Mouse (Mus musculus) c-Kit-positive CD71-positive TER-119-negative erythroid progenitor cells, embryonic 14.5 days (primary cell): ENCODE measurements around the gene Kcnh1.

ENCODE experiments used
- DNase-seq: peaks from one replicate; pipeline ENCODE4 v3.0.0-alpha.2; 2013; ENCODE audit warnings: low read depth

Kcnh1 gene

DNA sequence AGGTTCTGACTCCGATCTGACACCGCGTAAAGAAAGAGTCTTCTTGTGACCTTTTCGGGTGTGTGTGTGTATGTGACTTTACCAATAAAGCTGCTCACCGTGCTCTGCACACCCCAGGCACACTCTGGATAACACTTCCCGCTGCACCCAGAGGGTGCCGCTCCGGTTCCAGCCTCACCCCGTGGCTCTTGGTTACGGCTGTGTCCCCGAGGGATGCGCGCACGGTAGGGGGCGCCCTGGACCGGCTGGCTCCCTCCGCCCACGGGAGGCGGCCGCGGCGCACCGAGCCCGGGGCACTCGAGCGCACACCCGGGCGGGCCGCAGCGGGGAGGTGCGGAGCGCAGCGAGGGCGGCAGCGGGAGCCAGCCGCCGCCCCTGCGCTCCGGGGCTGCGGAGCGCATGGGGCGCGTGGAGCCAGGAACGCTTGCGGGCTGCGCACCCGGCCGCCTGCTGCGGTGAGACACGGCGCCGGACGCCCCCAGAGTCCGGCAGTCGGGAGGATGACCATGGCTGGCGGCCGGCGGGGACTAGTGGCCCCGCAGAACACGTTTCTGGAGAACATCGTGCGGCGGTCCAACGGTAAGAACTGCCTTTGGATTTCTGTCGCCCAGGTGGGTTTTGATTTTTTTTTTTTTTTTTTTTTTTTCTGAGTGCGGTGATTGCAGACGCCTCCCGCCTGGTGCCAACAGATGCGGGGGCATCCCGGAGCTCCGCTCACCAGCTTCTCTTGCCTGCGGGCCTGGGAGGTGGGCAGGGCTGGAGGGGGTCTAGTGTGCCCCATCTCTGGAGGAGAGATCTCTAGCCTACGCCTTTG is at the start of gene Kcnh1:
Gene Kcnh1 (plus strand): TSS at position 267 of the 814 bp plus-strand sequence.
- DNase-seq = peak; percentile 15

DNA sequence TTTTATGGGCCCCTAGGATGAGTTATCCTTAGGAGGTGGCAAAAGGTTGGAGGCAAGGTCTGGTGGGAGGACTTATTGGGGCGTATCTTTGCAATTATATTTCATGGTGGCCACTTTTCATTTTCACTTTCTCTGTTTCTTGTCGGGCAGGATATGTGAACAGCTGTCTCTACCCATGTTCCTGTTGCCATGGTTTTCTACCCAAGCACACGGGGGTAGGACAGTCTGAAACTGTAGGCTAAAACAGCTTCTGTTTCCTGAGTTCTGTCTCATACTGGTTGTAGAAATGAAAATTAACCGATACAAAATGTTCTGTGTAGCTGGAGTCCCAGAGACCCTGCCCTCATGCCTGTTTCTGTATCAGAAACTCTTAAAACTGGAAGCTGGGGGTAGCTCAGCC is 39.4 kb upstream of the Kcnh1 start:
- no peak for DNase-seq

DNA sequence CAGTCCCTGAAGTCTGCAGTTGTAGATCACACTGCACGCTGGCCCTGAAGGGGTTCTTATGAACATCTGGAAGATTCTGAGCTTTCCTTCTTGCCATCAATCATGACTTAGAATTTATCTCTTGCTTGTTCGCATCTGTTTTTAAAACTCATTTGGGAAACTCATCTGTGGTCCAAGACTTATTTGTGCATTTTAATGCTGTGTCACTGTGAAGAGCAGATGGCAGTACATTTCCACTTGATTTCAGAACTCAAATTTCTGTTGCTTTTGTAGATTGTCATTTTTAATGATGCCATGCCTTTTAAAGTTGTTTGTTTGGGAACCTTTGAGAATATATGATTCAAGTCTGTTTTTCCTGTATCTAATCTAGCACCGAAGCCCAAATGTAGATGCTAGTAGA is 19.1 kb upstream of the Kcnh1 start:
- no peak for DNase-seq

DNA sequence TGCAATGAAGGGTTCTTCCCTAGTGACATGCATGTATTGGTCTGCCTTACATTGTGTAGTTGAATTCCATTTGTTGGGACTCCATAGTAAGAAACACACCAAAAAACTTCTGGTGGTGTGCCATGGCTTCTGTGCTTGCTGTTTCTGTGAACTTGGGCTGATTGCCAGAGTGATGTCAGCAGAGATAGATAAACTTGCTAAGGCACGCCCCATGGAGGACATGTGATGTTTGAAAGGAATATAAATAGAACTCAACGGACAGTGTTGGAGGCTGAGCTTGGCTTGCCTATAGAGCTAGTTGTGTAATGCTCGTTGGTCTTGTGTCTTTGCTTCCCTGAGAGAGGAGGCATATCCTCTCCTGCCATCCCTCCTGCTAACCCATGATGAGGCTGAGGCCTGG is 10.7 kb upstream of the Kcnh1 start:
- no peak for DNase-seq

DNA sequence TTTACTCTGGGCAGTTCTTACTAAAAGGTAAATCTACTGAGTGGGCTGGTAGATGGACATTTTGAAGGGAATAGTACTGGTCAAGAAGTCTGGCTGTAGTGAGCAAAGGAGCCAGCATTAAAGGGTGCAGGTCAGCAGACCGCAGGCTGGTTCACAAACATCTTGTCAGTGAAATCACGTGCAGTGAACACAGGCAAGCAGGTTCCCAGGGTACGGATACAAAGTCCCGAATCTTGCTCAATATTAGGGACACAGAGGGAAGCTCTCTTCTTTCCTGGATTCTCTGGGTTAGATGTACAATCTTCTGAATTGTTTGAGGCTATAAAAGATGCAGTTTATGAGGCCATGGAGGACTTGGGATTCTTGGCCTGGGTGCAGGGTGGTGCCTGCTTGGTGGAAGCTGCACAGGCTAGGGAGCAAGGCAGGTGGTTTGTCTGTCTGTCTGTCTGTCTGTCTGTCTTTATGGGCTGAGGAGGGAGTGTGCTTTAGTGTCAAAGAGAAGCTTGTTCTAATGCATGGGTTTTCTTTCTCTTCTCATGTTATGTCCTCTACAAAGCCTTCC is 8.8 kb upstream of the Kcnh1 start:
- no peak for DNase-seq

DNA sequence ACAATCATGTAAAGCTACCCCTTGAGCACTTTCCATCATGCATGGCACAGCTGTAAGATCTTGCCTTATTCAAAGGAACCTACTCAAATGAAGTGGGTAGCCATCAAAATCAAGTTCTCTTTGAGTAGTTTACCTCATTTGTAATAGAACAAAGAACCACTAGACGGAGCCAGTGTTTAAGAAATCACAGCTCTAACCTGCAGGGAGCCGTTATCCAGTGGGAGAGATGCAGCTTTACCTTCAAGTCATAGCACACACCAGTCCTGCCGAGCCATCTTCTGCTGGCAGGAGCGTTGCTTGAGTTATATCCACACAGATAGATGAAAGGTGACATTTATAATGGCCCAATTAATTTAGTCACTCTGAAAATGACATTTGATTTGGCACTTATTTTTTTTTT is 1.5 kb upstream of the Kcnh1 start:
- no peak for DNase-seq

DNA sequence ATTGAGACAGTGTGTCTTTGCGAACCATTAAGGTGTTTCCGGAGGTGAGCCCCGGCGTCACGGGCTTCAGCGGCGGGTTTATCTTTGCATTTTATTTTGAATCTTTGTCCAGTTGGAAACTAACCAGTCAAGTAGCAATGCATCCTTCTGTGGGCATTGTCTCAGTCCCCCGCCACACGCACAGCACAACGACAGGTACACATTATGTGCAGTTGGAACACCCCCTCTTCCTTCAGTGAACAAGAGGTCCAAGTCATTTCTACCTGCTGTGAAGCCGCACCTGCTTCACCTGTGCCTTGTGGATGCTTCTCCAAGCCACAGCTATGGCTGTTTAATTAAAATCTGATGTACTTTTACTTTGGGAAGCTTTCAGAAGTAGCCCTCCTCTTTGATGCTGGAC is 803 bp upstream of the Kcnh1 start:
- DNase-seq = no peak

DNA sequence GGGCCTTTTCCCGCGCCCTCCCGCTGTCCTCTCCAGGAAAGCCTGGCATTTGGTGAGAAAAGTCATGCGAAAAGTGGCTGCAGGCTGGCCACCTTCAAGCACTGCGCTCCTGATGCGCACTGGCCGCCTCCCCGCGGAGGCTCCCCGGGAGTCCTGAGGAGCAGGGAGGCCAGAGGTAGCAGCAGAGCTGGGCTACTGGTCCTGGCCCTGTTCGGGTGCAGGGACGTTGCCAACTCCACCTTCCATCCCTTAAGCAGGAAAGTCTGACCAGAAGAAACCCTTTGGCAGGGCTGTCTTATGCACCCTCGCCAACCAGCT is 707 bp downstream of the Kcnh1 start:
- DNase-seq = no peak

DNA sequence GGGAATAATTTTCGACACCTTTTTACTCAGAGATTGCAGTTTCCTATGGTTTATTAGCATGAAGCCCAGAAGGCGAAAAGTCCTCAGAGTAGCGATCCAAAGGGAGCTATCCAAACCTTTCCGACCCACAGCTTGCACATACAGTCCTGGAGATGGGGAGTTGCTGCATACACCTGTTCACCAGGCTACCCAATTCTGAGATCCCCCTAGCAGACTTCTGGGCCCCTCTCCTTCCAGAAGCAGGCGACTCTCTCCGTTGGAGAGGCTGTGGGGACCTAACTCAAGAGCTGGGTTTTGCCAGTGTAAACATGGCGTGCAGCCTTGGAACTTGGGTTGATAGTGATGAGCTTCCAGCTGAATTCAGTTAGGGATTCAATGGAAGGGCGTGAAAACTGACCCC is 1.3 kb downstream of the Kcnh1 start:
- DNase-seq = no peak

DNA sequence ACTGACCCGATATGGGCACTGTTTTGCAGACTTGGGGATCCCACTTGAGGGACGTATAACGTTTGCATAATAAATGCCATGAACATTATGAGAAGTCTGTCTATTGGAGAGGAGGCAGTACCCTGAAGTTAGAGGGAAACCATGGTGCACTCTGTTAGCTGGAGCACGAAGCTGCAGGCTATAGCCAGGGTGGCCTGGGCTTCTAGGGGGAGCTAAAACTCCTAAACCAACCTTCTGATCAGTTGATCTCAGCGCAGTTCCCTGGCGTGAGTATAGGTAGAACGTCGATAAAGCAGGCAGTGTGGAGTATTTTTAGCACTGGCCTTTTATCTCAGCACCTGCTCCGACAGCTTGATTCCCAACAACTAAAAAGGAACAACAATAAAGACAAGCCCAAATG is 2.1 kb downstream of the Kcnh1 start:
- DNase-seq = no peak

DNA sequence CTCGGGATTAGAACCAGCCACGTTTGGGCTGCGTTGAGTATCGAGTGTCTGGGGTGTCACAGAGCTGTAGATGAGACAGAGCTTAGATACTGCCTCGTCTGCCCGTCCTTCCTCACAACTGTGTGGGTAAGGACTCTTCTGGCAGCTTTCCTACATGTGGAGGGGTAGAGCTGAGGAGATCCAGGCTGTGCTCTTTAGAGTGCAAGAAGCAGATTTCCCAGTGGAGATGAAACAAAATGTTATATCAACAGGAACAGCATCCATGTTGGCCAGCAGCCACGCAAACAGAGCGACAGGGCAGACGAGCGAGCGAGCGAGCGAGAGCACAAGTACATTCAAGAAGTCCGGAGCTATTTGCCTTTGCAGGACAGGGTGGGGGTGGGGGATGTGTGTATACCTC is 3.1 kb downstream of the Kcnh1 start:
- DNase-seq = no peak

DNA sequence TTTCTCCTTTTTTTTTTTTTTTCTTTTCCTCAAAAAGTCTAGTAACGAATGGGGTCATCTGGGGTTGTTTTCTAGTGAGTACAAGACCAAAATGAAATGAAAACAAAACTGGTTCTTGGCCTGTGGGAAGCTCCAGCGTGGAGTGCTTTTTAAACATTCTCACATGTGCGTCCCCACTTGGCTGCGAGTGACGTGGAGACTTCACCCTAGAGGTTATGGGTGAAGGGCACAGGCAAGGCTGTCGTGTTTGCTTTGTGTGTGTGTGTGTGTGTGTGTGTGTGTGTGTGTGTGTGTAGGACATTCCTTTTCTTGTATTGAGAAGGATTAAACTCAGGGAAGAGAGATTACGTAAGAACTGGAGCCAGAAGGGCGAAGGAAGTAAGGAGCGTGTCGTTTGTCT is 6.9 kb downstream of the Kcnh1 start:
- DNase-seq = no peak

DNA sequence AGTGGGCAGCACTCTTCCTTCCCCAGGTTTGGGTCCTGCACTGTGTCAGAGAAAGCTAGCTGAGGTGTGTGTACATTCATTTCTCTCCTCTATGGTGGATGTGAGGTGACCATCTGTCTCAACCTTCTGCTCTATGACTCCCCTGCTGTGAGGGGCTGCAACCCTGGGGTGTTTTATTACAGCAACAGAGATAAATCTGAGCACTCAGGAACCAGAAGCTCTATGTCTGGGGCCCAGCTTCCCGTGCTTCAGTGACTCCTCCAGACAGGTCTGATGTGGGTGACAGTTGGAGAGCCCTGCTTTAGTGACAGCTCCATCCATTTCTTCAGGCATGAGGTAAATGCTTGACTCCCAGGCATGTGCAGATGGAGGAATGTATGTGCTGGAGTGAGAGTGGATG is 12.4 kb downstream of the Kcnh1 start:
- no peak for DNase-seq

DNA sequence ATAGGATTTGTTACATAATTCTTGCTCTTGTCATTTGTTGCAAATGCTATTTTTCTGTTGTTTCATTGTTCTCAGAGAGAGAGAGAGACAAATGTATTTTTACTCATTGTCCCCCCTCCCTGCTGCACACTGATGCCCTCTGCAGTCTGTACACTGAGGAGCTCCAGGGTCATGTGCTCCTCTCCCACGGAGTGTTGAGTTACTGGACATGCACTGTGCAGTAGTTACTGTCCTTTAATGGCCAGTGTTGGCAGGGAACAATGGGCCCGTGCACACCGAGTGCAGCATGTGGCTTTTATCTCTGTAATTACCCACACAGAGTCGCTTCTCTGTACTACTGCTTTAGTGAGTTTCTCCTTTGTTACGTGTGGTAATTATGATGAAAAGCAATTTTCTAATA is 17.4 kb downstream of the Kcnh1 start:
- DNase-seq = no peak

DNA sequence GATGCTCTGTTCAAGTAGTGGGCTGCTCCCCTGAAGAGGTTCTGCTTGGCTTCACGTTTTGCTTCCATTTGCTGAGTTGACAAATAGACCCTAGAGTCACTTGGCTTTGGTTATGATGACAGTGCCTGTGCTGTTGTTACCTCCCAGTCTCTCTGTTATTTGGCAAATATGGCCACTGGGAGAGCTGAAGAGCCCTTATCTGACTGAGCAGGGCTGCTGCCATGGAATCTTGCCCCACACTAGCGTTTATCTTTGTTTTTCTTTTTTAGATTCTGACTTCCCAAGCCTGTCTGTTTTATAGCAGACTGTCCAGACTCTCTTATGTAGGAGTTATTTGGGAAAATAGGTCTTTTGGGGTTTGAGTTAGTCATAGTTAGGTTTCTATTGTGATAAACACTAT is 21.9 kb downstream of the Kcnh1 start:
- DNase-seq = no peak

DNA sequence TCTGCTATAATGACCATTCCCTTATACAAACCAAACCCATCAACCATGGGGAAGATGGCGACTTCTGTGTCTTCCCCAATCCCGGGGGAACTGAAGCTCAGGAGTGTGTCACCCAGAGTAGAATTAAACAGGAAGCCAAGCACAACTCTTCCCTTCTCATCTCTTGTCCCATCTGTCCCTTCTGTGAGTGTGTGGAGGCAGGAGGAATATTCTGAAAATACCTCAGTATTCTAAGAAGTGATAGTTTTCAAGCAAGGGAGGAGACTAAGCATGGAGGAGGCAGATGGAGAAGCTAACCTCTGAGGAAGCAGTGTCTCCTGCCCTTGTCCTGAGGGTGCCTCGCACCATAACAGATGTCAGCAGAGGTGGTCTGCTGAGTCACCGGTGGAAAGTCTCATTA is 24.1 kb downstream of the Kcnh1 start:
- DNase-seq = no peak

DNA sequence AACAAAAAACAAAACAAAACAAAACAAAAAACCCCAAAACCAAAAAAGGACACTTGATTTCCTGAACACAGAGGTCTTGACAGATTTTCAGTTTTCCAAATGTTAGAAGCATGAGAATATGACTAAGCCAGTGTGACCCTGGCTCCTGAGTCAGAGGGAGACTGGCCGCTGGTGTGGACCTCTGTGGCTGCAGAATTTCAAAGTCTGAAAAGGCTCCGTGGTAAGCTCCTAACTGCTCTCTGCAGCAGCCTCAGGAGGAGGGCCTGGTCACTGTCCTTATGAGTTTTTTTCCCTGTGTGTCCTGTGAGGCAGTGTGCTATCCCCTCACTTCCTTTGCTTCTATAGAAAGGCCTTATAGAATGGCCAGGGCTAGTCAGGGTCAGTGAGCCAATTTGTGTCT is 29.6 kb downstream of the Kcnh1 start:
- no peak for DNase-seq

DNA sequence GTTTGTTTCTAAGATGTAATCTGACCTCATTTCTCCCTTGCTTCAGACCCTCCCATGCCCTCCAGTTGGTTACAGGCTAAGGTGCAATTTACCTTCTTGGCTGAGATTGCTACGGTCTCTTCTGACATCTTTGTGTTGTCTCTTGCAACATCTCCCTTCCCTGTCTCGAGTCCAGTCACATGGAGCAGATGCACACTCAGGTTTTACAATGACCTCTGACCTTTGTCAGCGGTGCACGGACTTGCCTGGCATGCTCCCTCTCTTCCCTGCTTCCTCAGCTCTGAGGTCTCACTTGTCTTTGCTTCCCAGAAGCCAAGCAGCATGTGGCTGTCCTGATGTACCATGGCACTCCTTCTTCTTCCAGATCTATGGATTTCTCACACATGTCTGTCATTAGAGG is 33.6 kb downstream of the Kcnh1 start:
- no peak for DNase-seq

DNA sequence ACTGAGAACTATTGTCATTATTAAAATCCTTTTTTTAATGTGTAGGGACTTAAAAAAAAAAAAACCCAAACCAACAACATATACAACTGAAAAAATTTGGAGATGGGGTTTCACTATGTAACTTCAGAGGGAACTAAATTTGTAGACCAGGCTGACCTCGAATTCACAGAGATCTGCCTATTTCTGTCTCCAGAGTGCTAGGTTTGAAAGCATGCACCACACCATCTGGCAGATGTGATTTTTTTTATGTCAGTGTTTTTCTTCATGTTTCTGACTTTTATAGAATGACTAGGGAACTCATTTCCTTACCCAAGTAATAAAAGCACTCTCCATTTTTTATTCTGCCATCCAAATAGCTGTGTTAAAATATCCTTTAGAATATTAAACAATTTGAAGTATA is 42.1 kb downstream of the Kcnh1 start:
- no peak for DNase-seq

DNA sequence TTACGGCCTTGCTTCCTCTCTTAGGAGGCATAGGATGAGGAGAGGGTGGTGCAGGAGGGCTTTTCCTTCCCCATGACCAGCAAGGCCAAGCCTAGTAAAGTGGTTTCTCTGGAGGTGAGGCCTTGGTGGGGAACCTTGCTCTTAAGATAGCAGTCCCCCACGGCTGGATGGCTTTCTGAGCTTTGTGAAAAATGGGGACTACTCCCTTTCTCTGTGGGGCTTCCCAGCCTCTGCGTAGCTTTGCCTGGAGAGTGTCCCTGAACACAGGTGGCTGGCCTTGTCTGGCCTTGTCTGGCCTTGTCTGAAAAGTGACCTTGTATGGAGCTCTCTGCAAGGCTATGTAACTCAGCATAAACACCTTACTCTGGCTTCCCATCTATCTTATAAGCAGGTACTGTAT is 56.3 kb downstream of the Kcnh1 start:
- DNase-seq = no peak

DNA sequence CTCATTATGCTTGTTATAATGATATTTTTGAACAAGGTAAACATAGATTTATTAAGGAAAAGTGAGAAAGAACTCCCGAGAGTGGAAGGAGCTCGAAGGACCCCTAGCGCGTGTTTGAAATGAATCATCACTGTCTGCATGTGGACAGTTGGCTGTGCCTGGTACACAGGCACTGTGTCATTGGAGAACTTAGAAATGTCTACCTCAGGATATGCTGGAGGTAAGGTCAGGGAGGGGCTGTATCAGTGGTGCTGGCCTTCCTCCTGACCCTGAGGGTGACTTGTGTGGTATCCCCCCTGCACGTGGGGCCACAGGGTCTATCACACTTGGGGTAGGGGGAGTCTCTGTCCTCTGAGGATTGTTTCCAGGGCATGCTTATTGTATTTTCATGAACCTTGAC is 68.6 kb downstream of the Kcnh1 start:
- no peak for DNase-seq

DNA sequence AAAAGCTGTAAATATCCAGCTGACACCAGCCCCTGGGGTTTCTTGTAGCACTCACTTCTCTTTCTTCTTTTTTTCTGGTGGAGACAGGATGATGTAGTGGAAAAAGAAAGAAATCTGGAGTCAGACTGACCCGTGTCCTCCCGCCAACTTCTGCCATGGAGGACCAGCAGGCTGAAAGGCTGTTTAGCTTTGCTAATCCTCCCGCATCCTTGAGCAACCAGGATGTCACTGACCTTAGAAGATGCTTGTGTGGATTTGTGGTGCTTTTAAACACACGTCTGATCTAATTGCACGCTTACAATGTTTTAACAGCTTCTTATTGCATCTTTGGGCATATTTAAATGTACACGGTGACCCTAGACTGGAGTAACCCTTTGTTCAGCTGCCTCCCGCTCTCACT is 69.0 kb downstream of the Kcnh1 start:
- no peak for DNase-seq

DNA sequence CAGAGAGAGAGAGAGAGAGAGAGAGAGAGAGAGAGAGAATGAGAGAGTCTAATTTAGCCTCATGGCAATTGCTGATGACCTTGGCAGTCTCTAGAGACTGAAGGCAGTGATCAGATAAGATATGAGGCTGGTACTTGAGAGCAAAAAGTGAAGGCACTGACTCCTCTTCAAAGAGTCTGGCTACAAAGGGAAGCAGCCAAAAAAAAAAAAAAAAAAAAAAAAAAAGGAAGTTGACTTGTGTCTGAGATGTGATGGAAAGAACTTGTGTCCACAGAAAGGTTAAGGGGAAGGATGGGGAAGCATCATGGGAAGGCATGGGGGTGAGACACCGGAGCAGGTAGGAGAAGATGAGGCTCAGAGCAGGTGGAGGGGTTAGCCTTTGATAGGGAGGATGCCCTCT is 75.1 kb downstream of the Kcnh1 start:
- no peak for DNase-seq

DNA sequence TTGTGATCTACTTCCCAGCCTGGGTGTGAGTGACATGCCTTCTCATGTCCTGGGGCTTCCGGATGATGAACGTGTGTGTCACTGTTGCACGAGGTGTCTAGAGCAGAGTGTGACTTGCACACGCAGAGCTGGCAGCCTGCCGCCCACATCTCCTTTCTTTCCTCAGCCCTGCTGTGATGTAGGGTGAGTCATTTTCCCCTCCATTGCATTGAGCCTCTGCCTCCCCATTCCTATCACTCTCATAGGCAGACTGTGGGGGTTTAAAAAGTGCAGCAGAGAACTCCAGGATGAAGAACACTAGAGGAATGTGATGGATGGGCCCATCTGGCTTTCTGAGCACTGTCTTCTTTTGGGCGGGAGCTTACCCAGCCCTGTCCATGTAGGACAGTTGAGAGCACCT is 76.4 kb downstream of the Kcnh1 start:
- DNase-seq = no peak
